Mouse (Mus musculus) adrenal gland, postnatal 36 days (tissue): ENCODE data around the gene Bach2. TPM values are rescaled to one million over a fixed set of nuclear protein-coding genes. Genes with fewer than 3 reads are reported as not detected.

Source experiments
- DNase-seq, 2 experiments: peaks; one replicate each; pipeline ENCODE4 v3.0.0; 2021; ENCODE audit warnings: mixed read lengths in 1 of 2
- total RNA-seq, 2 experiments: library from RNA; stranded (reverse); gene quantifications; 2 replicates each; pipeline ENCODE4 v1.2.3; 2021

Bach2 gene
- total RNA-seq, 2 experiments from 2014 or later = 3.5 to 5.4 TPM

DNA sequence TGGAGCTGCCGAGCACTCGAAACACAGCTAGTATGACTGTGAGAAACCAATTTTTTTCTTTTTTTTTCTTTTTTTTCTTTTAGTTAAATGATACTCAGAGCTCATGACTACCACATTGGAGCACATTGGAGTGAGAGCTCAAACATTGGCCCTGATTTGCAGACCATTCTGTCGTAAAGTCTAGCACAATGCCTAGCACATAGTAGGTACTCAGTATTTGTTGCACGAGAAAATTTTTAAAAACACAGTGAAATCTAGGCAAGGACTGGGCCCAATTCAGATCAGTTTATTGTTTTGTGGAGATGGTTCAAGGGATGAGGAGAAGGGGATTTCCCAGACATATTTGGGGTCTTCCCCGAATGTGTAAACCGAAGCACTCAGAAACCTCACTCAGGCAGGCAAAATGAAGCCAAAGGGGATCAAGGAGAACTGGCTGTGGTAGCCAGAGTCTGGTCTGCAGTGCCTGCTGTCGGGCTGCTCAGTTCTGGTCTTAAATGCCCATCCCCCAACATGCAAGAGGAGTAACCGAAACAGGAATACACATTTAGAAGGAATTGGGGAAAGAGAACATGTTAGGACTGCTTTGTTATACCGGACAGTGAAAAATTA is 287.7 kb downstream of the Bach2 start:
- no peak for DNase-seq

DNA sequence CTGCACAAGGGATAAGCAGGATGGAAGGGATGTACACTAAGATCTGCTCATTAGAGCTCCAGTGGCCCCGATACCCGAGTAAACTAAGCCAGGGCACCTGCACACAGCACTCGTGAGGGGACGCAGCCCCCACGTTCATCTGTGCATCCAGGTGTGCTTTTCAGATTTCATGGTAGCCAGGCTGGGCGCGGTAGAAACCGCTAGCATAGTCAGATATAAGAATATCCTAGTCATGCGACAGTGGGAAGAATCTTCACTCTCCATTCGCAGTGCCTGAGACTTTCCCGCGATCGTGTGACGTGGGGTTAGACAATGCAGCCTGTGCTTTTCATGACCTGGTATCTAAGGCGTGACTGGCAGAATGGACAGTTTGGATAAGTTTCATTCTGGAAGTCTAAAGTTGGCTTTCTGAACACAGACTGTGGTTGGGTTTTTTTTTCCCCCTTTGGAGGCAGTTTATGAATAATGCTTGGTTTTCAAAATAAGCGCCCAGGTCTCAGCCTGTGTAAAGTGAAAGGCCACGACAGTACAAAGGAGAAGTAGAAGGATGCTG is 290.9 kb downstream of the Bach2 start:
- DNase-seq = no peak

DNA sequence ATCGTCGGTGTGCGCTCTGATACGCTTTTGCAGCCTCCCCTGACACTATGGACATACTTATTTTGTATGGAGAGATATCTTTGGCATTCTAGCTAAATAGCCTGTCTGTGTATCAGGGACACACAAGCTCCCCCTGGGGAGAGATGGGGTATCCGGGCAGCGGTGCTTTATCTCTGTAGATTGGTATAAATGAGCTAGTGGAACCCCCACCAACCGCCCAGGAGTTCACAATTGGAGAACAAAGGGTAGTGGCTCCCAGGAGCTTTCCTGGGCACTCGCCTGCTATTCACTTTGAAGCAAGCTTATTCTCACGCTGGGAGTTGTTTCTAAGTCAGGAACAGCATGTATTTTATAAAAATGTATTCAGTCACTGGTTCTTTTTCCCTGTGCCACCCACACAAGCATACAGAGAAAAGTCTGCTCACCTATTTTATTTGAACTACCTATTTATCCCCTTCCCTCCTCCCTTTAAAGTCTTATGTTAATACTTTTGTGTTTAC is 291.9 kb downstream of the Bach2 start:
- no peak for DNase-seq

DNA sequence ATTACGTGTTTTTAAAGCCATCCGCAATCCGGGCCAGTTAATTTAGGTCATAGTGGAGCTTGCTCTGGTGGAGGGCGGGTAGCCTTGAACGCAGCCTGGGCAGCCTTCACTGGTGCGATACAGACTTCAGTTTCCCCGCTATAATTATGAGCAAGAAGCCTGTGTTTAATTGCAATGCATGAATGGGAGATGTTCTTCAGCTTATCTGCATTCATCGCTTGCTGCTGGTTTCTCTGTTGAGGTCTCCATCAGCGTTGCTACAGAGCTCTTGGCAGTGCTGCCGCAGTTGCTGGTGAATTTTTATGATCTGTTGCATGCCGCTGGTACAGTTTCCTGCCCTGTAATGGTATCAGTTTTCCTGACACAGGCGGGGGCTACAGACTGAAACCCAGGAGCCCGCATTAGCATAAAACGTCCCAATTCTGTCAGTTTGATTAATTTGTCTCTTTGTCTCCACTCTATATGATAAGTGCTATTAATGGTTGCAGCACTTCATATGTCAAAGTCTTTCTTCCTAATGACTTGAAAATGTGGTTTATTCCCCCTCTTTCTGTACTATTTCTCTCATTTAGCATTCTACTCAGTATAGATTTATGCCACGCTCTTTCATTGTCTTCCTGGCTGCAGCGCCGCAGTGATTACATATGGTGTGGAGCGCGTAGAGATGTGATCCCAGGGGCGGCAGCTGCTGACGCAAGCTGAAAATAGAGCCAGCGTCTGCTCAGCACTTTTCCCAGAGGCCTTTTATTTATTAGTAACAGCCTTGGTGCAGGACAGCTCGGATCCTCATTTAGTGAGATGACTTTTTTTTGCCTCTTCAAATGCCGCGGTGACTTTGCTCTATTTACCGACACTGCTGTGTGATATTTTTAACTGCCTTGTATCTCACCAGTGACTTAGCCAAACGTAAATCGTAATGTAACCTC is 292.6 kb downstream of the Bach2 start:
- DNase-seq = peak; percentile 38 to 44

DNA sequence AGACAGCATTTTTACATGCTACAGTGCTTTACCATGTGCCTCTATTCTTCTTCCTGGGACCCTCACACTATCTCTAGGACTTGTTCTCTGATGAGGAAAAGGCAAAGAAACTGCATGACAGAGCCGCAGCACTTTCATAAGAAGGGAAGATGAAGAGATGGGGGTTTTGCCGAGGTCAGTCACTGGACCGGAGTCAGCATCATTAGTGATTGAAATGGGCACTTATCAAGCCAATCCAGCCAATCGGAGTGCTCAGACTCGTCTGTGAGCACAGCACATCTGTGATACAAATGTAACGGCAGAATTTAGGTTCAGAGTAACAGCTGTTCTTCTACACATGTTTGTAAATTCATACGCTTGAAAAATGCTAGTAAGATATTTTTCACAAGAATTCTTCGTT is 293.5 kb downstream of the Bach2 start:
- no peak for DNase-seq

DNA sequence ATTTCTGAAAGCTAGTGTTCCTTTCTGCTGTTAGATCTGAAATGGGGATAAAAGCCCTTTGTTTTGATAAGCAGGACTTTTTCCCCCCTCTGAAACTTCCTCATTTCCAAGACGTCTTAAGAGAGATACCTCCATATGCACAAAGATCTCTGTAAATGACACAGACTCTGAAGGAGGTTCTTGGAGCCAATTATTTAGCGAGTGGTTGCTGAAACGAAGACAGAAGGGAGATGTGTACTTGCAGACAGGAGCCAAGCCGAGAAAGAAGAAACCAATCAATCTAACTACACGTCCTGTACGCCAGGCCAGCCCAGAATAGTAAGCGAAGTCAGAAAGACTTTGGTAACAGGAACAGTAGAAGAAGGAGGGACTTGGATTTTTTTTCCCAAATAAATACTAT is 295.1 kb downstream of the Bach2 start:
- DNase-seq = no peak

DNA sequence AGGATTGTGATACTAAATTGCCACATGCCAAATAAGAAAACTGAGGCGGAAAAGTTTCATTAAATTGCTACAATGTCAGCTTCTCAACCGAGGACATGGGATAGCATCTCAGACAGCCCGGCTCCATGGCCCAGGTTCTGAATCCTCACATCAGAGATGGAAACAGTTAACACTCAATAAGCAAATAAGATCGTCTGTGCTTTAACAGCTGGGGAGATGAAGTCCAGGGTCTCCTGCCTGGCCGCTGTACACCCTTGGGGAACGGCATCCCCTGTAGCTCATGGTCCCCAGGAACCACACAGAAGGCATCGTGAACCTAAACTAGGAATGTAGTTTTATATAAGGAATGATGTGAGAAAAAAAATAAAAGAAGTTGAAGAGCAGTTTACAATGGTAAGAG is 297.0 kb downstream of the Bach2 start:
- DNase-seq = no peak

DNA sequence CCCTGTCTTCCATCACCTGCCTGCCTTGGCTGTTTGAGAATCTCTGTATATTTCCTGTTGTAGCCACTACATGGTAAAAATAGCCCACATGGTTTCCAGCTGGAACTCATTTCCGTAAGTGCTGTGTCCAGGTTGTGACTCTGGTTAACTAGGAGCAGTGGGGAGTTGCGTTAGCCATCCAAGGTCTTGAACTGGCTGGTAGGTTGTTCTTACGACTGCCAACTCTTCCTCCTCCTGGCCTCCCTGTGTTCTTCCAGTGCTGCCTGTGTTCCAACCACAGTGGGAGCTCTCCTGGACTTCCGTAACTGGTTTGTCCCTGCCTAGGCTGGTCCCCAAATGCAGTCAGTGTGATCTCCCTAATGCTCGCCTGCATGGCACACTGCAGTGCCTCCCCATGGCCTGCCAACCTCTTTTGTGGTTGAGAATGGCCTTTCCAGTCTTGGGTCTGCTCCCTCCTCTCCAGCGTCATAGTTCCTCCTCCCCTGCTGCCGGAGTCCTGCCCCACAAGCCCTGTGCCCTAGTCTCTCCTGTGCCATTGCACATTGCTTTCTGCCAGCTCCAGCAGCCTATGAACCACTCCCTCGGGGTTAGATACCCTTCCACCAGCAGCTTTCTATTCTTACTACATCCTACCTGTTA is 298.4 kb downstream of the Bach2 start:
- peak; percentile 16 to 27 for DNase-seq

DNA sequence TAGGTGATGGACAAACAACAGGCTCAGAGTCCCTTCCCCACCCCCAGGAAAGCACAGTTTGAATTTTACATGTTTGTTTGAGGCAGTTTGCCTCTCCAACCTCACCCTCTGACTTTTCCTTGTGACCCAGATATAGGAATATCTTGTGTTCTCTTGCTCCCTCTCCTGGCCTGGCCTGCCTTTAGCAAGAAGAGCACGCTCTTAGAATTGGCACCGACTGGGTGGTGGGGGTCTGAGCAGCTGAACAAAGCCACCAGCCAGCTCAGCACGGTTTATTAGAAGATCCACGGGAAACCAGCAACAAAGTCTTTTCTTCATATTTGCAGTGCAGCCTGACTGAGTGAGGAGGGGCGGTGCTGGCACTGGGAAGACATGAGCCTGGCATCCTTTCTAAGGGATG is 299.5 kb downstream of the Bach2 start:
- DNase-seq = peak; percentile 49 to 70

DNA sequence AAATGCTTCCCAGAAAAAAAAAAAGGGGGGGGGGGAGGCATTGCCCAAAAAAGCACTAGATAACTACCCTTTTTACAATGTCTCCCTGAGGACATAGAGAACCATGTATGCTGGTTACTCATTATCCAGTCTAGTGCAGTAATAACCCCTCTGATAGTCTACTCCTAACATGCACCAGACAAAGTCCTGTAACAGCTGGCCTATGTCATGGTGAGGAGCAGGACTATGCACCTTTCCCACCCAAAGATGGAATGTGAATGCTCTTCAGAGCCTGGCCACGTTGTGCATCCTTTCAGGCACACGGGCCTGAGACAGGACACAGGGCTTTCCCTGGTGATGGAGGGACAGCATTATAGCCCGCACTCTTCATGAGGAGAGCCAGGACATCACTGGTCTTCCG is 299.9 kb downstream of the Bach2 start:
- no peak for DNase-seq

DNA sequence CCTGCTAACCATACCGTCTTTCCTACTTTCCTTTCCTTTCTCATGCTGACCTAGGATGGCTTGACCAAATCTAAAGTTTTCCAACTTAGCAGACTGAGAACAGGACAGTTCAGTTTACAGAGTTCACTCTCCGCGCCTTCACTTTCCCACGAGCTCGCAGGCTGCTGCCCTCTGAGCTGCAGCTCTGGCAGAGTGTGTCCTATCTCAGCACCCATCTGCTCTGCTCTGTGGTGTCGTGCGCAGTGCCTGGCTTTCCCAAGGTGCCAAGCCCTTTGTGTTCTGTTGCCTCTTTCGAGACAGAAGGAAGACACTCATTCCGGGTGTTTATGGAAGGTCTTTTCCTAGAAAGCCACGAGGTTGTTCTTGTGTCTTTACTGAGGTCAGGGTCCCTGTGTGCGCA is 300.4 kb downstream of the Bach2 start:
- no peak for DNase-seq

DNA sequence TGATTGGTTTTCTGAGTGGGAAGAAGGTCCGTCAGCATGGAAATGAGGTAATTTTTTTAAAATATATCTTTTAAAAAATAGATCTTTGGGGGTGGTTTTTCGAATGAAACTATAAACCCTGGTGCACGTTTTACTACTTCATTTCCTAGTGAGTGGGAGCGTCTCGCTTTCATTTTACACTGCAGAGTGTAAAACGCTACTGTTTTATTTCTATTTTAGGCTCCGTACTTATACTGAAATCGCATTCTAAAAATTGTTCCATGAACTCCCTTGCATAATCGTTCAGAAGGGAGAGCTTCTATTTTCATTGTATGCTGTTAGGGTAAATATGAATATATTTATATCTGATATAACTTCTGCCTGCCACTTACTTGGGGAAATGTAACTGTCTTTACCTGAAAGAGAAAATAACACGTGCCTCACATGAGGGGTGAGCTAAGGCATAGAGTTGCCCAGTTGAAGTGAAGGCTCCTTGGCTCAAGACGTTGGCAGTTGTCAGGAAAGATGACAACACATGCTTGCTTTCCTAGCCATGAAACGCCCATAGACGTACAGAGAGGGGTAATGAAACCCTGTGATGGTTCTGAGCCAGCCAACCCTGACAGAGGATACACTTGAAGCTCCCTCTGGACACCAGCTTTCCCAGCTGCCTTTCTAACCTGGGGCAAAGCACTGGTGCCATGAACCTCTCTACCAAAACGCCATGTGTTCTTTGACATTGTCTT is 306.4 kb downstream of the Bach2 start:
- no peak for DNase-seq

DNA sequence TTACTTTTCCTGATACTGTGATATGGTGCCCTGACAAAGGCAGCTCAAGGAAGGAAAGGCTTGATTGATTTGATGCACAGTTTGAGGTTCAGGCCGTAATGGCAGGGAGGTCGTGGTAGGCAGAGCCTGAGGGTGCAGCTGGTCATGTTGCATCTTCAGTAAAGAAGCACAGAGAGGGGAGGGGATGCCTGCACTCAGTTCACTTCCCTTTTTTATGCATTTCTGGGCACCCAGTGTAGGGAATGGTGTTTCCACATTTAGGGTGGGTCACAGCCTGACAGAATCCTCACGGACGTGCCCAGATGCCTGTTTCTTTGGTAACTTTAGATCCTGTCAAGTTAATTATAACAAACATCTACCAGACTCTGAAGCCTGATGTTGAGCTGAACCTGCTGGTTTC is 306.9 kb downstream of the Bach2 start:
- DNase-seq = no peak

DNA sequence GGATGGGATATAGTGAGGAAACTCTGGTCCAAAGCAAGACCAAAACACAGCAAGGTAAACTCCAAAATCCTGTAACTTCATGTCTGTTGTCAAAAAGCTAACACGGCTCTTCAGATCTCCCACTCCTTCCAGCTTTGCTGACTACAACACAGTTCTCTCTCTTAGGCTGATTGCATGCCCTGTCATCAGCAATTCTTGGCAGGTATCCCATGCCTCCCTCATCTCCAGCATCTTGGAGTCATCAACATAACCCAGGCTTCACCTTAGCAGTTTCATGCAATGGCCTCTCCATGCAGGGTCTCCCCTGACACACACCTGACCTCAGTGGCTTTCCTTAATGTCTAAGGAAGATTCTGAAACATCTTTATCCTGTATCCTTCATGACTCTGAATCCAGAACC is 310.5 kb downstream of the Bach2 start:
- DNase-seq = no peak

DNA sequence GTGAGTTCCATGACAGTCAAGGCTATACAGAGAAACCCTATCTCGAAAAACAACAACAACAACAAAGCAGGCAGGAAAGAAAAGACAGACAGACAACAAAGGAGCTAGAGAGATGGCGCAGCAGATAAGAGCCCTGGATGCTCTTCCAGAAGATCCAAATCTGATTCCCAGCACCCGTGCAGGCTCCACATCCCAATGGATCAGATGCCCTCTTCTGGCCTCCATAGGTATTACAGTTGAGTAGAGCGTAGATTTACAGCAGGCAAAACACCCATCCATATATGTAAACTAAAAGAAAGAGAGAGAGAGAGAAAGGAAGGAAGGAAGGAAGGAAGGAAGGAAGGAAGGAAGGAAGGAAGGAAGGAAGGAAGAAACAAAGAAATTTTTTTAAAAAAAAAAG is 312.7 kb downstream of the Bach2 start:
- peak in 1 of 2 experiments; percentile 41 for DNase-seq

DNA sequence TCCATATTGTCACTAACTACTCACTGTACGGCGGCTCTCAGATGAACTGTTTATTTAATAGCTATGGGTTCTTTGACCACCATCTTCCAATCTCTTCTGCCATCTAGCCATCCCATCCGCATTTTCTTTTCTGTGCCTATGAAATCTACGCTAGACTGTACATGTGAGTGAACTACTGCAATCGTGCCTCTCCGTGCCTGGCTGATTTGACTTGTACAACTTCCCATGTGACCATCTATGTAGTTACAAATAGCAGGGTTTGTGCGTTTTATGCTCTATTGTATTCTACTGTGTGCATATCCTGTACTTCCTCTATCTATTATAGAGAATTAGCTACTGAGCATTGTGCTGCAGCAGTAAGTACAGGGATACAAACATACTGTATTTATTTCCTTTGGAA is 316.9 kb downstream of the Bach2 start:
- no peak for DNase-seq

DNA sequence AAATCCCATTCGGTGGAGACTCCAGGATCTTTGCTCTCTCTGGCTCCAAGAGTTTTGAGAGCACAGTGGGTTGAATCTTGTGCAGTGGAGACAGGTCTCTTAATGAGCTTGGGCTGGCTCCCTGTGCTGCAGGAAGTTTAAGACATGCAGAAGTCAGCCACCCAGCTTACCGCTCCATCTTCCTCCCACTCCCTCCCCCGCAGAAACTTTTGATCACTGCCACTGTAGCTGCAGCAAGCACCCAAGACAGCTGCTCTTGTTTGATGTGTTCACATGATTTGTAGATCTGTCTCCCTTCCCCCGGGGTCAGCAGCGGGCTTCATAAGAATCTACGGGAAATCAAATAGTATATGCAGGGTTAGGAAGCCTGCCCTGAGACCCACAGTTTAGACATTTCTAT is 321.6 kb downstream of the Bach2 start:
- DNase-seq = peak in 1 of 2 experiments; percentile 23

DNA sequence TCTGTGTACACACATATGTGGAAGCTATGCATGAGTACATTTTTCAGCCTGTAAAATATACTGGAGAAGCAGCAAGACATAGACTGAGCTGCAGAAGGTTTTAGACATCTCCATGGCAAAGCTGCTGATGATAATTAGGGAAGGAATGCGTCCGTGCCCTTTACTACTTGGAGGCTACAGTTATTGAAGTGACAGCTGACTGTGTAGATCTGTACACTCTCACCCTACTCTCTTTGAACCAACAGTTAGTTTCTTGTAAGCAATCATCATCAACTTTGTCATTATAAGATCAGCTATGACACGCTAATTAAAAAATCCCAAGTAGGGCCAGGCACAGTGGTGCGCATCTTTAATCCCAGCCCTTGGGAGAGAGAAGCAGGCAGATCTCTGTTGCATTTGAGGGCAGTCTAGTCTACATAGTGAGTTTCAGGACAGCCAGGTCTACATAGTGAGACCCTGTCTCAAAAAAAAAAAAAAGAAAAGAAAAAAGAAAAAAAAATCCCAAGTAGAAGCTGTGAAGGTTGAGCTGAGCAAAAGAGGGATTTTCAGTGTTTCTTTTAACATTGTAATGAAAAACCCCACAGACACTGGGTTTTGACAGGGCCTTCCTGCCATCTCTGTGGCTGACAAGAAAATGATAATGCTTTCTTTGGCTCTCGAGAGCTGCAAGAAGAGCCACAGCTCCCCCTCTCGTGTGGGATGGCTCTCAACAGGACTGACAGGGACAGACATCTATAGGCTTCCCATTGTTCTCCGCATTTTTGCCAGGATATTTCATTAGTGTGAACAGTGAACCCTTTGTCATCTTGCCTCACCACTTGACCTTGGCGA is 322.3 kb downstream of the Bach2 start:
- DNase-seq = peak; percentile 11 to 23

DNA sequence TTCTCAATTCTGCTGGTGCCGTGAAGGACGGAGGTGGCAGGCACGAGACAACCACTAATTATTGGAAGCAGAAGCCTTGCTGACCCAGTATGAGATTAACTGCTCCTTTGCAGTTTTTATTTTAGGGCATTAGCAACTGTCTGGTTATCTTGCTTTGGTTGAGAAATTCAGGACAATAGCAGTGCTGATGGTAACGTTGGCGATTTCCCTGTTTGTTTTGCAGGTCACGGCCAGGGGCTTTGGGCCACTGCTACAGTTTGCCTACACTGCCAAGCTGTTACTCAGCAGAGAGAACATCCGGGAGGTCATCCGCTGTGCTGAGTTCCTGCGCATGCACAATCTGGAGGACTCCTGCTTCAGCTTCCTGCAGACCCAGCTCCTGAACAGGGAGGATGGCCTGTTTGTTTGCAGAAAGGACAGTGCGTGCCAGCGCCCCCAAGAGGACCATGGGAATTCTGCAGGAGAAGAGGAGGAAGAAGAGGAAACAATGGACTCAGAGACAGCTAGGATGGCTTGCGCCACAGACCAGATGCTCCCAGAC is 323.0 kb downstream of the Bach2 start:
- peak; percentile 74 to 78 for DNase-seq

DNA sequence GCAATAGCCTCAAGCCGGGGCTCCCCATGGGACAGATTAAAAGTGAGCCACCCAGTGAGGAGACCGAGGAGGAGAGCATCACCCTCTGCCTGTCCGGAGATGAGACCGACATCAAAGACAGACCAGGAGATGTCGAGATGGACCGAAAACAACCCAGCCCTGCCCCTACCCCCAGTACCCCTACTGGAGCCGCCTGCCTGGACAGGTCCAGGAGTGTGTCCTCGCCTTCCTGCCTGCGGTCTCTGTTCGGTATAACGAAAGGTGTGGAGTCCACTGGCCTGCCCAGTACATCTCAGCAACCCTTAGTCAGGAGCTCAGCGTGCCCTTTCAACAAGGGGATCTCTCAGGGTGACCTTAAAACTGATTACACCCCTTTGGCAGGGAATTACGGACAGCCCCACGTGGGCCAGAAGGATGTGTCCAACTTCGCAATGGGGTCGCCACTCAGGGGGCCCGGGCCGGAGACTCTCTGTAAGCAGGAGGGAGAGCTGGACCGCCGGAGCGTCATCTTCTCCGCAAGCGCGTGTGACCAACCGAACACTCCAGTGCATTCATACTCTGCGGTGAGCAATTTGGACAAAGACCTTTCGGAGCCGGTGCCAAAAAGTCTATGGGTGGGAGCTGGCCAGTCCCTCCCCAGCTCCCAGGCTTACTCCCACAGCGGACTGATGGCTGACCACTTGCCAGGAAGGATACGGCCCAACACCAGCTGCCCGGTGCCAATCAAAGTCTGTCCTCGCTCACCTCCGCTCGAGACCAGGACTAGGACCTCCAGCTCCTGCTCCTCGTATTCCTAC is 323.9 kb downstream of the Bach2 start:
- no peak for DNase-seq
